Mouse (Mus musculus): ENCODE results near the gene Synpo2. TPM values are rescaled to one million over a fixed set of nuclear protein-coding genes. Genes with fewer than 3 reads are reported as not detected.

Gene Synpo2
- polyA plus RNA-seq, 1 experiment from 2014 or later: 2.9 TPM

DNA sequence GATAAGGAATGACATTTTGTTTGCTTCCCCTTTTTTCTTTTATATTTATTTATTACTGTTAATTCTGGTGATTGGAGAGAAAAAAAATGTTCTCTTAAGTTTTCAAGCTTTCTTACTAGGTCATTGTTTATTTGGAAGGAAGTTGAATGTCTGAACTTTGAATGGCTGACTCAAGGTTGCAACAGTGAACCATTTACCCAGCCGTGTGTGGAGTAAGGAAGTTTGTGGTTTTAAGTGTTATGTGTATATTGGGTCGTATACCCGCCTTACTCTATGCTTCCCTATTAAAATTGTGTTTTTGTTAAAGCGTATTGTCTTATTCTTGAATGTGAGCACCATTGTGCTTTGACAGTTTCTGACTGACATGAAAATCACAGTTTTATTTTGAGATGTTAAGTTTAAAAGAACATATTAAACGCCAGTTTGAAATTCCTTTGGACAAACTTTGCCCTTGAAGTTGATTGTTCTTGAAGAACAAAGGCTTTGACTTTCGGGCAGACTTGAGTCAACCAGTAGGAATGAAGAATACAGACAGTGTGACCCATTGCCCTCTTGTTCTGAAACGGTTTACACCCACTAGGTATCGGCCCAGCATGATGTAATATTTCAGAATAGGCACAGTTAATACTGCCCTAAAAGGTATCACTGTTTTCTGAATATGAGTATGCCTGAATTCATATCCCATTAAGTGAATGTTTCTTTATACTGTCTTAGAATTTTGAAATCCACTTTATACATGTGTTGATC is 182.6 kb downstream of the Synpo2 start:
- no peak overlapping the region for H3K27ac ChIP-seq (ENCODE audit: low read depth, low read length)

DNA sequence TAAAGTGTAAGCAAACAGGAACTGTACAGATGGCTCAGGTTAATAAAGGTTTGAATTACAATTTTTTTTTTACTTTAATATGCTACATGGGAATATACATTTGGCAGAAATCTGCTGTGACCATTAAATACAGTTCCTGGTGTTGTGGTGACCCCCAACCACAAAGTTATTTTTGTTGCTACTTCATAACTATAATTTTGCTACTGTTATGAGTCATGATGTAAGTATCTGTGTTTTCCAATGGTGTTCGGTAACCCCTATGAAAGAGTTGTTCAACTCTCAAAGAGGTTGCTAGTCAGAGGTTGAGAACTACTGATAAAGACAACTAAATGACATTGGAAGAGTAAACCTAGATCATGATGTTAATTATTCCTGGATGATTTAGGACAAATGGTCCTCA is 193.6 kb downstream of the Synpo2 start:
- ATAC-seq (ENCODE audit: low FRiP score) (no peak), DNase-seq (ENCODE audit: low spot score) (no peak)
- H3K4me2 ChIP-seq (replicated peaks; ENCODE audit: low read depth, low read length): no peak overlapping the region
- H3K9ac ChIP-seq (ENCODE audit: low read depth, low read length): no peak overlapping the region
- no peaks in the 10 kb centered on the region for H3K27me3 ChIP-seq (ENCODE audit: control insufficient read depth, insufficient read depth, low read length)
- H3K4me3 ChIP-seq (ENCODE audit: low read depth, low read length): no peak overlapping the region
- no peaks in the 10 kb centered on the region for H3K36me3 ChIP-seq (ENCODE audit: control insufficient read depth, insufficient read depth, low read length)
- H3K27ac ChIP-seq (ENCODE audit: low read depth, low read length): no peak overlapping the region
- H3K4me1 ChIP-seq (replicated peaks; ENCODE audit: control insufficient read depth, insufficient read depth, low read length): no peaks in the 10 kb centered on the region
- 95% methylated on average over 1 of the region's 1 CpGs for WGBS
- no peaks in the 10 kb centered on the region for H3K9me3 ChIP-seq (ENCODE audit: control insufficient read depth, low read length)

More for the DNA sequence above, 182.6 kb downstream of the Synpo2 start:
- no peaks in the 10 kb centered on the region; the same call in 1 of the 2 replicates for H3K9me3 ChIP-seq (ENCODE audit: control insufficient read depth, low read length)
- no peaks in the 10 kb centered on the region for H3K4me1 ChIP-seq (replicated peaks; ENCODE audit: control insufficient read depth, insufficient read depth, low read length)
- no peaks in the 10 kb centered on the region for H3K36me3 ChIP-seq (ENCODE audit: control insufficient read depth, insufficient read depth, low read length)
- no peaks in the 10 kb centered on the region for H3K27me3 ChIP-seq (ENCODE audit: control insufficient read depth, insufficient read depth, low read length)
- no peak for DNase-seq (ENCODE audit: low spot score)
- no peak for ATAC-seq (ENCODE audit: low FRiP score)
- H3K4me2 ChIP-seq (replicated peaks; ENCODE audit: low read depth, low read length): no peak overlapping the region
- WGBS: 74% methylated on average over 8 of the region's 8 CpGs
- H3K9ac ChIP-seq (ENCODE audit: low read depth, low read length): no peak overlapping the region
- H3K4me3 ChIP-seq (ENCODE audit: low read depth, low read length): no peak overlapping the region

DNA sequence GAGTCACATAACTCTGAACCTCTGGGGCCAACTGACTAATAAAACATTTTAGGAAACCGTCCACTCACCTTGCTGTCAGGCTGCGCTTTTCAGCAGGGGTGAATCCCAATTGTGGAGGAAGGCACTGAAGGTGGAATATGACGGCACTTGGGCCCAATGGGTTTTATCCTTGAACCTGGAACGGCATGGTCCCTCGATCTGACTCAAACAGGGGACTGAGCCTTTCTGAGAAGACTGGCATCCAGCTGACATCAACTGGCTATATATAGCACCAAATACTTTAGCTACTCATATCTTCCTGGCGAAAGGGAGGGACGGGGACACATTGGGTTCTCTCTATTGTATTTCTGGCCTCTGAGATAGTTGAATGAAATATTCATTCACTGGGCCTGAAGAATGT is 201.2 kb downstream of the Synpo2 start, which contains the start of gene Myoz2:
TSS of gene Myoz2 (minus strand) at position 264 of the 400 bp plus-strand sequence.
- Histone ChIP-seq H3K36me3 (ENCODE audit: control insufficient read depth, insufficient read depth, low read length) (no peaks in the 10 kb centered on the region), H3K9ac (ENCODE audit: low read depth, low read length) (no peak within 1 kb of the TSS), H3K4me1 (replicated peaks; ENCODE audit: control insufficient read depth, insufficient read depth, low read length) (no peaks in the 10 kb centered on the region), H3K4me3 (ENCODE audit: low read depth, low read length) (no peak within 1 kb of the TSS), H3K27me3 (ENCODE audit: control insufficient read depth, insufficient read depth, low read length) (no peaks in the 10 kb centered on the region), H3K27ac (ENCODE audit: low read depth, low read length) (no peak within 1 kb of the TSS), H3K9me3 (ENCODE audit: control insufficient read depth, low read length) (no peaks in the 10 kb centered on the region), H3K4me2 (replicated peaks; ENCODE audit: low read depth, low read length) (no peak within 1 kb of the TSS)
- DNase-seq (ENCODE audit: low spot score): no peak
- 91% methylated on average over 7 of the region's 7 CpGs for WGBS
- ATAC-seq (ENCODE audit: low FRiP score): no peak

DNA sequence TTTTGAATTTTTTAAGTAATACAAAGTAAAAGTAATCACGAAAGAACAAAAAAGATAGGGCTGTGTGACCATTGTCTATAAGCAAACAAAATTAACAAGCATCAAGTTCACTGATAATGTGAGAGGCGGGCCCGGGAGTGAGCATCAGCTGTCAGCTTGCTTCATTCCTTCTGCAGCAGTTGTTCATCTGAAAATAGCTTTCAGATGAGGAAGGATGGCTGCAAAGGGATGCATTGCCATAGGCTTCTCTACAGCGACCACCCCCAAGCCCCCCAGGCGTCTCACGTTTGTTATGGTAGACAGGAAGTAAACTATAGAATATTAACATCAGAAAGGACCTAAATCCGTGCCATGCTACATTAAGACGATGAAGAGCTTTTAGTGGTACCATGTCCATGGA is 202.1 kb downstream of the Synpo2 start:
- no peak overlapping the region for H3K4me2 ChIP-seq (replicated peaks; ENCODE audit: low read depth, low read length)
- H3K36me3 ChIP-seq (ENCODE audit: control insufficient read depth, insufficient read depth, low read length): no peaks in the 10 kb centered on the region

More for the DNA sequence above, 202.1 kb downstream of the Synpo2 start:
- Histone ChIP-seq H3K27me3 (ENCODE audit: control insufficient read depth, insufficient read depth, low read length) (no peaks in the 10 kb centered on the region), H3K27ac (ENCODE audit: low read depth, low read length) (no peak overlapping the region), H3K4me1 (replicated peaks; ENCODE audit: control insufficient read depth, insufficient read depth, low read length) (no peaks in the 10 kb centered on the region), H3K9ac (ENCODE audit: low read depth, low read length) (no peak overlapping the region), H3K4me3 (ENCODE audit: low read depth, low read length) (no peak overlapping the region), H3K9me3 (ENCODE audit: control insufficient read depth, low read length) (no peaks in the 10 kb centered on the region)
- ATAC-seq (ENCODE audit: low FRiP score) (no peak), DNase-seq (ENCODE audit: low spot score) (no peak)
- WGBS: 73% methylated on average over 8 of the region's 8 CpGs

Other genes with a start within 250 kb of the Synpo2 start
- gene Myoz2, start 201.1 kb downstream of the Synpo2 start, polyA plus RNA-seq (2014; fragmentation: Nextera tagmentation; extraction: Ambion mirVana): 0.62 and 0.95 TPM in 2 replicates
- gene Sec24d, start 31.3 kb upstream of the Synpo2 start, polyA plus RNA-seq (2014; fragmentation: Nextera tagmentation; extraction: Ambion mirVana): 25.2 and 27.1 TPM in 2 replicates
- 28.9 TPM in 2 replicates for gene Mettl14, start 150.0 kb upstream of the Synpo2 start, polyA plus RNA-seq (2014; fragmentation: Nextera tagmentation; extraction: Ambion mirVana)
- gene Prss12, start 210.8 kb upstream of the Synpo2 start, polyA plus RNA-seq (2014; fragmentation: Nextera tagmentation; extraction: Ambion mirVana): 4.2 and 6.3 TPM in 2 replicates

All from hindbrain, embryonic 11.5 days (tissue).